Comparison of ENCODE assay signal across 21 mouse cellular contexts in the genomic region with DNA sequence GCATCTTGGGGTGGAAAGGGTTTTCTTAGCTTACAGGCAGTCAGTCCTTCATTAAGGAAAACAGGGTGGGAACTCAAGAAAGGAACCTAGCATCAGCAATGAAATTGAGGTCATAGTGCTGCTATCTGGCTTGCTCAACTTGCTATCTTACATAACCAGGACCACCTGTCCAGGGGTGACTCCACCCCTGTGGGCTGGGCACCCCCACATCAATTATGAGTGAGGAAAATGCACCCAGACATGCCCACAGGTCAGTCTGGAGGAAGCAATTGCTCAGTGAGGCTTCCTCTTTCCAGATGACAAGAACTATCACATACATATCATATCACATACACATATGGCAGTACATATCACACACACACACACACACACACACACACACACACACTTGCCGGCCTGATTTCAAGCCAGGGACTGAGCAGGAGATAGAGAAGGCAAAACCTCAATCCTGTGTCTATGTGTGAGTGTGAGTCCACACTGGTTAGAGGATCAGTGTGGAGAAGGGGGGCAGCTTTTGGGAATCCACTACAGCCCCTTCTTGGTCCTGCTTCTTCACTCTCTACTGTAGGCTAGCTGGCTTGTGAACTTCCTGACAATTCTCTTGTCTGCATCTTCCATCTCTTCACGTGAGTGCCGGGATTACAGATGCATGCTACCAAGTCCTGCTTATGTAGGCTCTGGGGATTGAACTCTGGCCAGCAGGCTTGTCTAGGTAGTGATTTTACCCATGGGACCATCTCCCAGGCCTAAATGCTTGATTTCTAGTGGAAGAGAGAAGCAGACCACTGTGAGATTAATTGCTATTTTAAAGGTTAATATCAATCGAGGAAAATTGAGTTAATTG.
DNase-seq lines count a peak whose midpoint lies in the region; ATAC-seq lines count a peak whose summit lies in the region.
"Had no signal": no experiment of that assay in that cellular context is flagged by ENCODE, and none has a peak within 500 bp of the region (broad histone marks: within the 10 kb centered on the region; RNA-seq: fewer than 3 reads in every experiment).

No protein-coding gene starts in this region.

- no peak overlapping the region for H3K4me3 ChIP-seq in heart, embryonic 11.5 days (ENCODE audit: low read depth, low read length)
- H3K4me3 ChIP-seq in liver, embryonic 11.5 days (ENCODE audit: low read depth, low read length): no peak overlapping the region
- H3K4me3 ChIP-seq: heart, embryonic 15.5 days; hindbrain, embryonic 10.5 days; left cerebral cortex, adult 2 months; midbrain, embryonic 10.5 days had no signal

- peak; percentile 1 for DNase-seq in heart, postnatal 4 days
- no peak for DNase-seq in liver, embryonic 11.5 days (ENCODE audit: low spot score)
- DNase-seq in layer of hippocampus, postnatal 36 days: no peak
- no peak for DNase-seq in kidney, adult 18-20 months
- no peak for DNase-seq in neural tube, embryonic 10.5 days (ENCODE audit: extremely low spot score, low spot score)
- DNase-seq: adrenal gland, postnatal 25 days; cerebellum, adult 9-10 months; forebrain, postnatal 0 days; kidney, adult 8-10 months; kidney, postnatal 14 days; left cerebral cortex, postnatal 4 days; lung, adult 18-20 months; retina, postnatal 1 day had no signal

- ATAC-seq in heart, embryonic 11.5 days (replicated peaks; ENCODE audit: insufficient number of reproducible peaks, low FRiP score, low TSS enrichment): no peak
- peak; percentile 73 for ATAC-seq in common myeloid progenitor, adult 5-6 weeks (replicated peaks; ENCODE audit: low read depth, poor library complexity, severe bottlenecking)
- ATAC-seq in liver, embryonic 11.5 days (replicated peaks; ENCODE audit: low FRiP score): peak; percentile 80
- peak; percentile 62 for ATAC-seq in megakaryocyte, adult 5-6 weeks (ENCODE audit: poor library complexity, severe bottlenecking)
- ATAC-seq: forebrain, postnatal 0 days had no signal

- no peaks in the 10 kb centered on the region for H3K36me3 ChIP-seq in heart, embryonic 11.5 days (ENCODE audit: control insufficient read depth, insufficient read depth, low read length)
- H3K36me3 ChIP-seq in liver, embryonic 11.5 days (ENCODE audit: control insufficient read depth, insufficient read depth, low read length): no peaks in the 10 kb centered on the region
- H3K36me3 ChIP-seq: heart, embryonic 15.5 days; hindbrain, embryonic 10.5 days; midbrain, embryonic 10.5 days had no signal

- H3K9ac ChIP-seq in heart, embryonic 11.5 days (ENCODE audit: low read depth, low read length): no peak overlapping the region
- no peak overlapping the region for H3K9ac ChIP-seq in liver, embryonic 11.5 days (ENCODE audit: low read depth, low read length)
- H3K9ac ChIP-seq: forebrain, postnatal 0 days; heart, embryonic 15.5 days had no signal

- H3K4me2 ChIP-seq in heart, embryonic 11.5 days: no peak overlapping the region
- H3K4me2 ChIP-seq in liver, embryonic 11.5 days: no peak overlapping the region
- H3K4me2 ChIP-seq: heart, embryonic 15.5 days had no signal

- WGBS in heart, embryonic 11.5 days (ENCODE audit: insufficient replicate concordance): 65% methylated on average over 4 of the region's 4 CpGs
- 59% methylated on average over 4 of the region's 4 CpGs for WGBS in liver, embryonic 11.5 days

- H3K9me3 ChIP-seq in heart, embryonic 11.5 days (replicated peaks; ENCODE audit: control insufficient read depth, low read length): no peaks in the 10 kb centered on the region
- H3K9me3 ChIP-seq in liver, embryonic 11.5 days (ENCODE audit: control insufficient read depth, low read length): no peaks in the 10 kb centered on the region
- H3K9me3 ChIP-seq: heart, embryonic 15.5 days; hindbrain, embryonic 10.5 days; midbrain, embryonic 10.5 days had no signal

- H3K27me3 ChIP-seq in heart, embryonic 11.5 days (ENCODE audit: control insufficient read depth, insufficient read depth, low read length): no peaks in the 10 kb centered on the region
- no peaks in the 10 kb centered on the region for H3K27me3 ChIP-seq in liver, embryonic 11.5 days (replicated peaks; ENCODE audit: control insufficient read depth, insufficient read depth, low read length)
- H3K27me3 ChIP-seq: CH12.LX; heart, embryonic 15.5 days had no signal

- H3K4me1 ChIP-seq in heart, embryonic 11.5 days (ENCODE audit: control insufficient read depth, insufficient read depth, low read length): peaks cover 11% of the 10 kb centered on the region; the same call in 1 of the 2 replicates
- 0 out of 2 replicates have a peak, but pooled peaks cover 6% of the 10 kb centered on the region for H3K4me1 ChIP-seq in liver, embryonic 11.5 days (replicated peaks; ENCODE audit: control insufficient read depth, insufficient read depth, low read length)

- no peak overlapping the region for H3K27ac ChIP-seq in heart, embryonic 11.5 days (ENCODE audit: low read depth, low read length)
- no peak overlapping the region for H3K27ac ChIP-seq in liver, embryonic 11.5 days (ENCODE audit: low read depth, low read length)
- H3K27ac ChIP-seq: heart, embryonic 15.5 days; hindbrain, embryonic 10.5 days; left cerebral cortex, adult 2 months; midbrain, embryonic 10.5 days had no signal
